Mouse (Mus musculus) c-Kit-positive CD71-positive TER-119-positive erythroid progenitor cells, embryonic 14.5 days (primary cell): Measurements from ENCODE around the gene Psmb11.

Source experiments
- DNase-seq: peaks from one replicate; pipeline ENCODE4 v3.0.0-alpha.2; 2013; ENCODE audit warnings: low spot score

The Psmb11 gene

GRCm38 (mm10) chr14:54621133-54621532 is at the start of gene Psmb11:
Gene Psmb11, plus strand, starts transcription at chr14:54621433.
- DNase-seq = no peak

- no peak for DNase-seq
Measured at GRCm38 (mm10) chr14:54572122-54572521, 49.1 kb upstream of the Psmb11 start.

GRCm38 (mm10) chr14:54572790-54573736 is 48.2 kb upstream of the Psmb11 start:
- no peak for DNase-seq

GRCm38 (mm10) chr14:54574253-54574652 is 47.0 kb upstream of the Psmb11 start:
- no peak for DNase-seq

- DNase-seq = no peak
Measured at GRCm38 (mm10) chr14:54575031-54575430, 46.2 kb upstream of the Psmb11 start.

GRCm38 (mm10) chr14:54575631-54576030 is 45.6 kb upstream of the Psmb11 start:
- no peak for DNase-seq

GRCm38 (mm10) chr14:54576241-54577088 is 44.8 kb upstream of the Psmb11 start:
- DNase-seq = no peak

GRCm38 (mm10) chr14:54577089-54577982 is 43.9 kb upstream of the Psmb11 start, which contains the start of gene Ajuba:
Gene Ajuba, minus strand, starts transcription at chr14:54577558.
- no peak for DNase-seq

- peak; percentile 45 for DNase-seq
Measured at GRCm38 (mm10) chr14:54578063-54578462, 43.2 kb upstream of the Psmb11 start.

GRCm38 (mm10) chr14:54579638-54580037 is 41.6 kb upstream of the Psmb11 start:
- no peak for DNase-seq

GRCm38 (mm10) chr14:54582536-54582935 is 38.7 kb upstream of the Psmb11 start:
- no peak for DNase-seq

- peak; percentile 73 for DNase-seq
Measured at GRCm38 (mm10) chr14:54583681-54584338, 37.4 kb upstream of the Psmb11 start.

- DNase-seq = no peak
Measured at GRCm38 (mm10) chr14:54591056-54591455, 30.2 kb upstream of the Psmb11 start.

- DNase-seq = no peak
Measured at GRCm38 (mm10) chr14:54592319-54592934, 28.8 kb upstream of the Psmb11 start.

GRCm38 (mm10) chr14:54594055-54594454 is 27.2 kb upstream of the Psmb11 start:
- DNase-seq = no peak

GRCm38 (mm10) chr14:54594631-54595414 is 26.4 kb upstream of the Psmb11 start:
- DNase-seq = no peak

- no peak for DNase-seq
Measured at GRCm38 (mm10) chr14:54597084-54597483, 24.1 kb upstream of the Psmb11 start.

- no peak for DNase-seq
Measured at GRCm38 (mm10) chr14:54601601-54602000, 19.6 kb upstream of the Psmb11 start.

- no peak for DNase-seq
Measured at GRCm38 (mm10) chr14:54602613-54603012, 18.6 kb upstream of the Psmb11 start.
